Mouse (Mus musculus): ENCODE data around the gene Ski. TPM values are rescaled to one million over a fixed set of nuclear protein-coding genes. Genes with fewer than 3 reads are reported as not detected.

Ski gene
- total RNA-seq, 1 experiment from 2014 or later: 12.5 TPM

DNA sequence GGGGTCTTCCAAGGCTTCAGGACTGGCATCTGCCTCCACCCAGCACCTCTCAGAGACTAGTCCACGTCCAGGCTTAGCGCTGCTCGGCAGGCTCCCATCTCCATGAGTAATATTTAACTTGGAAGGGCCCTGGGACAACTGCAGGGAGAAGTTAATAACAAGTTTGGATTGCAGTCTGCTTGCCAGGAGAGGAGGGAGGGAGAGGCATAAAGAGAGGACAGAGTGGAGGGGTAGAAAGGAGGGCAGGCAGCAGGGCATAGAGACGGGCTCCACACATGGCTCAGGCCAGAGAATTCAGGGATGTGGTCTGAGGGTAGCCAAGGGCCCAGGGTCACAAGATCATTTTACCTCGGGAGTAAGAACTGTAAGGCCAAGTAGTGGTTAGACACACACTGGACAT is 15.9 kb upstream of the Ski start:
- ATAC-seq (replicated peaks in 1 of 2; ENCODE audit: insufficient read depth in 1 of 2, low FRiP score in 2 of 2, low TSS enrichment in 1 of 2, low read depth in 1 of 2, poor library complexity in 2 of 2, severe bottlenecking in 2 of 2): no peak

DNA sequence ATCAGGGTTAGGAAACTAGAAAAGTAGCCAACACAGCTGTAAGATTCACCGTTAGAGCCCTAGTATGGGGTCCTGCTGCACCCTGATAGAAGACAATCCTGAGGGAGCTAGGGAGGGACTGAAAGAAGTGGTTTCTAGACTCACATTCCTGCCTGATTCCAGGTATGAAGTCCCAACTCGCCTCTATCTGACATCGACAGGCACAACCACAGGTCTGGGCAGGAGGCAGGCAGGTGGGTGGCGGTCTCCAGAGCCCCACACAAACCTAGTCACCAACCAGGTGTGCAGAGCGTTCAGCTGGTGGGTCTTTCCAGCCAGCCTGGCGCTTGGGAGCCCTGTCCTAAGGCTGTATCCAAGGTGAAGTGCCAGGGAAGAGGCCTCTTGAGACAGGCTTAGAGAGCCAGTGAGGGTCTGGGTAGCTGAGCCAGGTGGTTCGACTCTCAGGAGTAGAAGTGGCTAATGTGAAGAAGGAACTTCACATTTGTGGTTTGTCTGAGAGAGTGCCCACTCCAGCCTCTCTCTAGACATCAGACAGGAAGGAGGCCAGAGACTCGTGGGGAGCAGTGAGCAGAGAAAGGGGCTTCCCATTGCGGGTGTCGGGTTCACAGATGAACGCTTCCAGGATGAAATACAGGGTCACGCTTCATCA is 14.5 kb upstream of the Ski start:
- peak in 1 of 2 experiments; percentile 12; a peak in 2 of 4 replicates for ATAC-seq (replicated peaks in 1 of 2; ENCODE audit: insufficient read depth in 1 of 2, low FRiP score in 2 of 2, low TSS enrichment in 1 of 2, low read depth in 1 of 2, poor library complexity in 2 of 2, severe bottlenecking in 2 of 2)

DNA sequence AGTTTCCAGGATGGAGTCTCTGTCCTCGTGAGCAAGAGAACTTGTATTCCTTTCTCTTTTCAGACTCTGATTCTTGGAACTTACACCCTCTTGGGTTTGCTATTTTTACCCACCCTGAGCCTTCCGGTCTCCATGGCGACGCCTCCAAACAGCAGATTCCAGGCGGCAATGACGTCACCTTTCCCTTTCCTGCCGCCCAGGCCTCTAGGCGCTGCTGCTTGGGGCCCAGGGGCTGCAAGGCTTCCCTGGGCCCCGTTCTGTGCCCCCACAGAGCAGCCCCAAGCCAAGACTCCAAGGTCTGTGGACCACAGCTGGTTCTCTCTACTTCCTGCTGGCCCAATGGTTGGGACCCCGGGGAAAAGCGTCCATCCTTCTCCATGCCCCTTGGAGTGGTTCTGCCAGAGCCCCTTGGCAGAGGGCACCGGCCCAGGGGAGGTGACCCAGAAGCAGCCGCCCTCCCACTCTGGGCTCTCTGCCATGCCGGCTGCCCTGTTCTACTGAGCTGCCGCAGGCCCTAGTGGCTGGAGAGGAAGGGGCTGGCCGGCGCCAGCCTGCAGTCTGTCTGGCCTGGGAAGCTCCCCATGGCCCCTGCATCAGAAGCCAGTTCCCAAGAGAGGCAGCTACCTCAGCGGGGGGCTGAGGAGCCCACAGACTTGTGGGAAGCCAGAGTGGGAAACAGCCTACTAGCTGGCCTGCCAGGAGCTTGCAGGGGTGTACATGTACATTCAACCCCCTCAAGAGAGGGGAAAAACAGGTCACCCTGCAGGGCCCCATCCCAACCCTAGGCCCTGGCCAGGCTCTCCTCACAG is 13.1 kb upstream of the Ski start:
- ATAC-seq (replicated peaks in 1 of 2; ENCODE audit: insufficient read depth in 1 of 2, low FRiP score in 2 of 2, low TSS enrichment in 1 of 2, low read depth in 1 of 2, poor library complexity in 2 of 2, severe bottlenecking in 2 of 2): peak; percentile 57 to 67

DNA sequence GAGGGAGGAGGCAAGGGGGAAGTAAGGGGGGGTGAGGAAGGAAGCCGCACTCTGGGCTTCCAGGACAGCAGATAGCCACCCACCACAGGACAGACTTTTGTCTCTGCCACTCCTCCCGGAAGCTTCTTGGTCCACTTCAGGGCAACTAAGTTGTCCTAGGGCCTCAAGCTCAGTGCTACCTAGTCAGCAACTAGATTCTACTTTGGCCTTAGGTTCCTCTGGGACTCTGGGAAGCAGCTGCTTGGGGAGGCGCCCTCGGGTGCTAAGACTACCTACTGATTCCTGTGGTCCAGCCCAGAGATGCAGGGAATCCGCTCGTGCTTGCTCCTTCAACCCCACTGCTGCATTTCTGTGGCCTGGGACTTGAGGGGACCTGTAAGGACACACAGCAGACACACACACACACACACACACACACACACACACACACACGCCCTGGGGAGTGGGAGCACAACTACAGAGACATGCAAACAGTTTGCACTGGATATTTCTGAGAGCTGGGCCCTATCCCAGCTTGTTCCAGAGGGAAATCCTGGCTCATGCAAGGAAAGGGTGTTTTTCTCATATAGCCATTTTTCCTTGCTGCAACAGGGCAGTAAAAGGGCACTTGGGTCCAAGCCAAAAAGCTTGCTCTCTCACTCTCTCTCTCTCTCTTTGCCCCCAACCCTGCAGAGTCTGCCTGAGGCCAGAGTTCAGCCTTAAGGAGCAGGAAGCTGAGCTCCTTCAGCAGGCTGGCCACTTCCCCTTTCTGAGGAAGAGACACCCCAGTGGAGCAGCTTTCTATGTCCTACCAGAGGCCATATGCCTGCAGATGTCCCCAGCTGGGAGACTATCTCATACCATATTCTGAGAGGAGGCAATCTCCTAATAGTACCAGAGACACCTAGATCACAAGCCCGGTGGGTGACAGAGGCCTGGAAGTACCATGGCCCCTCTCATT is 12.2 kb upstream of the Ski start:
- peak; percentile 54 to 69 for ATAC-seq (replicated peaks in 1 of 2; ENCODE audit: insufficient read depth in 1 of 2, low FRiP score in 2 of 2, low TSS enrichment in 1 of 2, low read depth in 1 of 2, poor library complexity in 2 of 2, severe bottlenecking in 2 of 2)

DNA sequence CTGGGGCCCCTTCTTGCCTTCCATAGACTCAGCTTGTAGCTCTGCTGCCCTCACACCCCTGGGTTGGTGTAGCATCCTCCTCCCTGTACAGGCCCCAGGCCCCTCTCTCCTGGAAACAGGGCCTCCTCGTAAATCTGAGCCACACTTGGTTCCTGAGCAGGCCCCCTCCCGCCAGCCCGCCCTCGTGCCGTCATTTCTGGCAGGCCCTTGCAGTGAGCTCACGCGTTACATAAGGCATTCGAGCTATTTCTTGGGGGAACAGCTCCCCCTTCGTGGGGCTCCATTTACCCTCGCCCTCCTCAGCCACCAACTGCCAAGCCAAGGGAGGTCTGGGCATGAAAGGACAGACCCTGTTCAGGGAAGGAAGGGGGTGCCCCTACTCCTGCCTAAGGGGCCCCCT is 11.5 kb upstream of the Ski start:
- ATAC-seq (replicated peaks in 1 of 2; ENCODE audit: insufficient read depth in 1 of 2, low FRiP score in 2 of 2, low TSS enrichment in 1 of 2, low read depth in 1 of 2, poor library complexity in 2 of 2, severe bottlenecking in 2 of 2): peak; percentile 39 to 54

DNA sequence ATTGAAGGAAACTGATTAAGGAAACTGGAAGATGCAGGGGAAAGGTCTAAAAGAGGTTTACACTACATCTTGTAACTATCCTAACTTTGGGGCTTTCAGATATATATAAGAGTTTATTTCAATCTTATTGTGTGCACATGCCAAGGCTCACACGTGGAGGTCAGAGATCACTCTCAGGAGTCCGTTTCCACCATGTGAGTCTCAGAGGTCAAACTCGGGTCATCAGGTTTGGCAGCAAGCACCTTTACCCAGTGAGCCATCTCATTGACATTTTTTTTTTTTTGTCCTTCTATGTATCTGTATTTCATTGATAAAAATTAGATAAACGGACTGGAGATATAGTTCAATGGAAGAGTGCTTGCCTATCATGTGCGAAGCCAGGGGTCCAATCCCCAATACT is 6.1 kb upstream of the Ski start:
- ATAC-seq (replicated peaks in 1 of 2; ENCODE audit: insufficient read depth in 1 of 2, low FRiP score in 2 of 2, low TSS enrichment in 1 of 2, low read depth in 1 of 2, poor library complexity in 2 of 2, severe bottlenecking in 2 of 2): no peak

DNA sequence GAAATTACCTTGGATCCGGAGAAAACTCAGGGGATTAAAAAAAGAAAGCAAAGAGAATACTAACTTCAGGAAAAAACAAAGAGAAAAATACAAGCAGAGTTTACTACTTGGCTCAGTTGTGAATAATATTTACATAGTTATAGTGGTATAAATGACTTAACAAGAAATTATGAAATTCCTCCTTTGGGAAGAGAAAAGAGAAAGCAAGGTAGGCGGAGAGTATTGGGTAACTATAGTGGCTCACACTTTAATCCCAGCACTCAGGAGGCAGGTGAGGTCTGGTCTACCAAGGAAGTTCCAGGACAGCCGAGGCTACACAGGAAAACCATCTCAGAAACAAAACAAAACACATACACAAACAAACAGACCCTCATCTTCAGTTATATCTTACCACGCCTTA is 5.6 kb upstream of the Ski start:
- no peak for ATAC-seq (replicated peaks in 1 of 2; ENCODE audit: insufficient read depth in 1 of 2, low FRiP score in 2 of 2, low TSS enrichment in 1 of 2, low read depth in 1 of 2, poor library complexity in 2 of 2, severe bottlenecking in 2 of 2)

DNA sequence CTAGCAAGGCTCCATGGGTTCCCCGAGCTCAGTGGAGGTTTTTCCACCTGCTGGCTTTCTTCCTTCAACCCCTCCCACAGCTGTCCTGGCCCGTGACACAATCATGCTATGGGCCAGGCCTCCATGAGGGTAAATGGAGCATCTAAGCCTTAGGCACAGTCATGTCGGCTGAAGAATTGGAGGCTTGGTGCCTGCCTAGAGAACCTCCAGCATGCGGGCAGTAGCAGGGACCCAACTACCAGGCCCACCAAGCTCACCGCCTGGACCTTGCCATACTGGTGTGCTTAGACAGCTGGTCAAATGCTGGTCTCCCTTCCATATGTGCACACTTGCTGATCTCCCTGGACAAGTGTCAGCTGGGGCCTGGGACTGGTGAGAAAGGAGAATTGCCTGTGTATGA is 3.5 kb upstream of the Ski start:
- no peak for ATAC-seq (replicated peaks in 1 of 2; ENCODE audit: insufficient read depth in 1 of 2, low FRiP score in 2 of 2, low TSS enrichment in 1 of 2, low read depth in 1 of 2, poor library complexity in 2 of 2, severe bottlenecking in 2 of 2)

DNA sequence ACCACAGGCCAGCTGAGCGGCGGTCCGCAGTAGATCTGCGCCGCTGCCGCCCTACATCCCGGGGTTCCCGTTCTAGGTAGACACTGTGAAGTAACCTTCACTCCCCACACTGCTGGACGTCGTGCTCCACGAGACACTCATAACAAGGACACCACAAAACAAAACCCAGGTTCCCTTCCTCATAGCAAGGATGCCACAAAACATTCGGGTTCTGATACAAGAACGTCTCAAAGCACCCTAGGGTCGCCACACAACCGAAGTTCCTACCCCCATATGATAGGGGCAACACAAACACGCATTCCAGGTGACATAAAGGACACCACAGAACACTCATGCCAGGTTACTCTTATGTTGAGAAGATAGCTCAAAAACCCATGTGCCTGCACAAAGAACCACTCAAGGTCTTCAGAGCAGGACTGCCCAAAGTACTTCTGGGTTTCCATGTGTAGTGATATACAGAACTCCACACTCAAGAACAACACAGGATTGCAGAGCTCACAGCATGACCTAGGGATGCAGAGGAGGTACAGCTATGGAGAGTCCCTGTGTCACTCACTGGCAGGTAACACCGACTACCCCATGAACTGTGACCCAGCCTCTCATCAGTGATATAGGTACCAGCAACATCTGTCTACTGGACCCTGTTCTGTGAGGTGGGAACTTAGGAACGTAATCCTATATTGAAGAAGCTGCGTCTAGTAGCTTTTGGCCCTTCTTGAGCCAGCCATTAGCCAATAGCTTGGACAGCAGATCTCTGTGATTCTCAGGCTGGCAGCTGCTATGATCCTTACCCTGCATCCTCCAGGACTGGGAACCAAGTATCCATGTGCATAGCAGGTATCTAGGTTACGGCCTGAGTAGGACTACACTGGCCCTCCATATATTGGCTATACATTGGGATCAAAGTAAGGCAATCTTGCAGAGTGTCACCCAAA is 1.5 kb upstream of the Ski start:
- ATAC-seq (replicated peaks in 1 of 2; ENCODE audit: insufficient read depth in 1 of 2, low FRiP score in 2 of 2, low TSS enrichment in 1 of 2, low read depth in 1 of 2, poor library complexity in 2 of 2, severe bottlenecking in 2 of 2): no peak

DNA sequence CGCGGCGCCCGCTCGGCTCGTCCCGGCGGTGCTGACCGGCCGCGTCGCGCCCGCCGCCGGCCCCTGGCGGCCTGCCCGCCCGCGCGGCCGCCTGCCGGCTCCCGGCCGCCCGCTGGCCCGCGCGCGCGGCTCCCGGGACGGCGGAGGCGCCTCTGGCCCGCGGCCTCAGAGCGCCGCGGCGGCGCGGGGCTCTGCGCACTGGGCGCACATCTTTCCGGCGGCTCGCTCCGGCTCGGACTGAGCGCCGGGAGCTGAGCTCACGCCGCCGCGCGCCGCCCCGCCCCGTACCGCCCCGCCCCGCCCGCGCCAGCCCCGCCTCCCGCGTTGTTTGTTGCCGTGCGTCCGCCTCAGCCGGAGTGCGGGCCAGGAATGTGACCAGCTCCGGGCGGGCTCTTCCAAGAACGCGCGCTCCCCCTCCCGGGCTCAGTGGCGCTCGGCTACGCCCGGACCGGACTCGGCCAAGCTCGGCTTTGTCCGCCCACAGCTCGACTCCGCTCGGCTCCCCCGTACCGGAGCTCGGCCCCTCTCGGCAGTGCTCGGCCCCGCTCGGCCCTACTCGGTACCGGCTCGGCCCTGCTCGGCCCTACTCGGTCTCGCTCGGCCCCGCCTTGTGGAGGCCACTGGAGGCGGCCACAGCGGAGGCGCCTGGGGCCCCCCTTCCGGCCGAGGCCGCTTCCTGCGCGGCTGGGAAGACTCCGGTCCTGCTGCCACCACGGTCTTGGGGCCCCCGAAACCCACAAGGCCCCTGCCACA is 625 bp upstream of the Ski start:
- peak; percentile 83 to 85 for ATAC-seq (replicated peaks in 1 of 2; ENCODE audit: insufficient read depth in 1 of 2, low FRiP score in 2 of 2, low TSS enrichment in 1 of 2, low read depth in 1 of 2, poor library complexity in 2 of 2, severe bottlenecking in 2 of 2)

DNA sequence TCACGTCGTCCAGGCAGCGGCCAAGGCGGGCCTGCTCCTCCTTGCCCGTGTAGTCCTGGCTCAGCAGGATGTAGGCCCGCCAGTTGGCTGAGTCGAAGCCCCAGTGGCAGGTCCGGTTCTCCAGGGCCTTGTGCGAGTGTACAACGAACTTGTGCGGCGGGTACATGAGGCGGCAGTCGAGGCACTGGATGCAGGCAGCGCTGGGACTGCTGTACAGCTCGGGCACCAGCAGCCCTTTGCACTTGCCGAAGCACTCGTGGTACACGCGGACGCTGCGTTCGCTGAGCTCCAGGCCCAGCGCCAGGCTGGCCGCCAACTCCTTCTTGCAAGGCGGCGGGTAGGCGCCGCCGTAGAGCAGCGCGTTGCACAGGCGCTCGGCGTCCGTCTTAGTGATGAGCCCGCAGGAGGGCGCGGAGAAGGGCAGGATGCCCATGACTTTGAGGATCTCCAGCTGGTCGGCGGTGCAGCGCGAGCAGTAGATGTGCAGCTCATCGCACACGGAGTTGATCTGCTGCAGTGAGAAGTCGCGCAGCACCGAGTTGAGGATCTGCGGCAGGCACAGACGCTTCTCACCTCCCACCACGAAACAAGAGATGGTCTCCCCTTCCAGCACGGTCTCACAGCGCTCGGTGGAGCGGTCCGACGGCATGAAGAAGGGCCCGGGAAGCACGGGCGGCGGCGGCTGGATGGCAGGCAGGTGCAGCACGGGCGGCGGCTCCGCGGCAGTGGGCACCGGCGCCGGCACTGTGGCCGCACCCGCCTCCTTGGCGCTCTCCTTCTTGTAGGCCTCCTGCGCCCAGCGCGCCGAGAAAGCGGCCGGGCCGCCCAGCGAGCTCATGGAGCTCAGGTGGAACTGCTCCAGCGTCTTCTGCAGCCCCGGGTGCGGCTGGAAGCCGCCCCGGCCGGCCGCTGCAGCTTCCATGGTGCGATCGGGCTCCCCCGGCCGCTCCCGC is 517 bp downstream of the Ski start:
- 0 out of 4 replicates have a peak, but pooled peaks of 1 of the 2 experiments have one; percentile 1 for ATAC-seq (replicated peaks in 1 of 2; ENCODE audit: insufficient read depth in 1 of 2, low FRiP score in 2 of 2, low TSS enrichment in 1 of 2, low read depth in 1 of 2, poor library complexity in 2 of 2, severe bottlenecking in 2 of 2)

DNA sequence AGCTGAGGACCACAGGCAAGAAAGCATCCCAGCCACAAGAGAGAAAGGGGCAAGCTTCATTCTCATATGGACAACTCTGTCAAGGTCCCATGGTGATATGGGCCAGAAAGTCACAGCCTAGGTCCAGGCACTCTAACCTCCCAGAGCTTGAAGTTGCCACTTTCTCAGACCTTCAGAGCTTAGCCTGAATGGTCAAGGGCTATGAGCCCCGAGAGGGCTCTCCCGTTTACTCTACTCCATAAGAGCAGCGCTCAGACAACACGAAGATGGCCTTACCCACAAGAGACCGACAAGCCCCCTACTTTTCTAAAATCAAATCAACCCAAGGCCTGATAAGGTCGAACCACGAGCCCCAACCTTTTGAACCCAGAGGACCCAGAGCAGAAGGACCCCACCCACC is 1.3 kb downstream of the Ski start:
- no peak for ATAC-seq (replicated peaks in 1 of 2; ENCODE audit: insufficient read depth in 1 of 2, low FRiP score in 2 of 2, low TSS enrichment in 1 of 2, low read depth in 1 of 2, poor library complexity in 2 of 2, severe bottlenecking in 2 of 2)

DNA sequence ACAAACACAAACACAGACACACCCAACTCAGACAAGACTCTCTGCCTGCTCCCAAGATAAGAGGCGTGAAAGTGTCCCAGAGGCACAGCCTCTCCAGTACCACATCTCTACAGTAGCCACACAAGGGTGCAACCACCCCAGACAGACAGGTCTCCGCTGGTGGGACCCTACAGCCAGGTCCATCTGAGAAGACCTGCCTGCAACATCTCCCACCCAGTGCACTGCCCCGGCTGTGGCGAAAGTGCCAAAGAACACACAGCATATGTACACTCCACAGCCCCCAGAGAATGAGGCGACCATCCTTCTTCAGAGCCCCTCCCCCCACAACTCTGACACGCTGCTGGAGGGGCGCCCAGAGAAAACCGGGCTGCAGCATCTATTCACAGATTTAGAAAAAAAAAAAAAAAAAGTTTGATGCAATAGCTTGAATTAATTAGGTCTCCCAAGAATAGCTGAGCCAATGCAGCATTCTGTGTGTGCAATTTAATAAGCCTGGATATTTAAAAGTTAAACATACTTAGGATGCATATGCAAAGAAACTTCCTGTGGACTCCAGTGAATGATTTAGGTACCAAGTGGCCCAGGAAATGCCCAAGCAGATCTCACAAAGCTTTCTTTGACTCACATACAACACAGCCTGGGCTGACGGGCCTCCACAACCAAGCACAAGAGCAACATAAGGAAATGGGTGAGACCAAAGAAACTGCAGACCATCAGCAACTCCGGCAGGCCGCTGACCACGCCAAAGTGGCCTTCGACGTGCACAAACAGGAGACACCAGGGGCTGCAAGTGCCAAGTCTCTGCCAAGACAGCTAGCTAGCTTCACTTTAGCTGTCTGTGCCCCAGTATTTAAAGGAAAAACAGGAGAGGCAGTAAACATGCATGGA is 1.9 kb downstream of the Ski start:
- ATAC-seq (replicated peaks in 1 of 2; ENCODE audit: insufficient read depth in 1 of 2, low FRiP score in 2 of 2, low TSS enrichment in 1 of 2, low read depth in 1 of 2, poor library complexity in 2 of 2, severe bottlenecking in 2 of 2): no peak

All from hematopoietic stem cell, adult 5-6 weeks (primary cell).